Comparison of ENCODE assay signal across 8 mouse cellular contexts in genomic region chr5:117628351-117628750, GRCm38 (mm10).
DNase-seq lines count a peak whose midpoint lies in the region; ATAC-seq lines count a peak whose summit lies in the region.

No protein-coding gene starts in this region.

- no peaks in the 10 kb centered on the region for H3K9me3 ChIP-seq in heart, embryonic 11.5 days (replicated peaks; ENCODE audit: control insufficient read depth, low read length)

- no peaks in the 10 kb centered on the region for H3K36me3 ChIP-seq in heart, embryonic 11.5 days (ENCODE audit: control insufficient read depth, insufficient read depth, low read length)

- H3K4me2 ChIP-seq in heart, embryonic 11.5 days: no peak overlapping the region

- no peak overlapping the region for H3K4me3 ChIP-seq in heart, embryonic 11.5 days (ENCODE audit: low read depth, low read length)

- DNase-seq in heart, postnatal 14 days: peak; percentile 4 to 25
- DNase-seq in heart, postnatal 25 days (ENCODE audit: low spot score): no peak
- peak; percentile 6 to 8 for DNase-seq in B cell, adult 2 months
- DNase-seq in c-Kit-positive CD71-negative TER-119-negative erythroid progenitor cells, embryonic 14.5 days (ENCODE audit: low read depth): peak; percentile 12
- peak; percentile 45 for DNase-seq in gastrocnemius, postnatal 10 days
- DNase-seq in left cerebral cortex, postnatal 4 days: peak; percentile 50
- DNase-seq in testis, postnatal 10 days (ENCODE audit: low spot score): peak; percentile 83

- no peak overlapping the region for H3K9ac ChIP-seq in heart, embryonic 11.5 days (ENCODE audit: low read depth, low read length)

- intact Hi-C loops in heart, postnatal 14 days (cut with DNase I): no loop called here
- intact Hi-C loops in heart, postnatal 25 days (cut with DNase I): no loop called here
- intact Hi-C loops in left cerebral cortex, postnatal 4 days (cut with DNase I): no loop called here

- H3K27me3 ChIP-seq in heart, embryonic 11.5 days (ENCODE audit: control insufficient read depth, insufficient read depth, low read length): no peaks in the 10 kb centered on the region

- WGBS in heart, embryonic 11.5 days (ENCODE audit: insufficient replicate concordance): 47% methylated on average over 7 of the region's 7 CpGs

- H3K4me1 ChIP-seq in heart, embryonic 11.5 days (ENCODE audit: control insufficient read depth, insufficient read depth, low read length): no peaks in the 10 kb centered on the region

- no peak overlapping the region for H3K27ac ChIP-seq in heart, embryonic 11.5 days (ENCODE audit: low read depth, low read length)

- ATAC-seq in heart, embryonic 11.5 days (replicated peaks; ENCODE audit: insufficient number of reproducible peaks, low FRiP score, low TSS enrichment): no peak
